Mouse (Mus musculus) MEL (cell line): ENCODE measurements at regions not wholly inside any gene's neighbourhood (a gene's known extent, or its start where the extent isn't known, plus 50 kb on each side); places are given as distances from the start of the nearest gene placed in this dataset.

Experiments
- CHD1 ChIP-seq: IDR thresholded peaks from 2 replicates; pipeline ENCODE4 v1.6.1; 2012; ENCODE audit warnings: low read depth, mild to moderate bottlenecking, inconsistent platforms, low read length, improper control_type of control experiment
- CTCF ChIP-seq, 3 experiments: IDR thresholded peaks in 2 of 3; conservative IDR thresholded peaks in 1 of 3; 2 replicates each; pipeline ENCODE4 v1.5.1; 2011 to 2012; ENCODE audit warnings: low read length in 3 of 3, low read depth in 2 of 3, mild to moderate bottlenecking in 2 of 3, improper control_type of control experiment in 1 of 3, inconsistent platforms in 1 of 3, mixed read lengths in 1 of 3, moderate library complexity in 1 of 3; ENCODE audit not compliant: control insufficient read depth in 1 of 3, insufficient read depth in 1 of 3, poor library complexity in 1 of 3, severe bottlenecking in 1 of 3
- E2F4 ChIP-seq: IDR thresholded peaks from 2 replicates; pipeline ENCODE4 v1.6.1; 2011; ENCODE audit warnings: low read depth, low read length, improper control_type of control experiment, borderline replicate concordance
- EP300 ChIP-seq, 2 experiments: IDR thresholded peaks; 2 replicates each; pipeline ENCODE4 v1.6.1; 2011; ENCODE audit warnings: improper control_type of control experiment in 2 of 2, low read length in 2 of 2, low read depth in 1 of 2, mild to moderate bottlenecking in 1 of 2
- ETS1 ChIP-seq: IDR thresholded peaks from 2 replicates; pipeline ENCODE4 v1.6.1; 2012; ENCODE audit warnings: low read depth, mild to moderate bottlenecking, inconsistent platforms, low read length, improper control_type of control experiment, moderate library complexity
- GATA1 ChIP-seq: IDR thresholded peaks from 2 replicates; pipeline ENCODE4 v1.6.1; 2011; ENCODE audit warnings: low read depth, low read length, improper control_type of control experiment
- HCFC1 ChIP-seq: IDR thresholded peaks from 2 replicates; pipeline ENCODE4 v1.6.1; 2012; ENCODE audit warnings: low read depth, mild to moderate bottlenecking, inconsistent platforms, low read length, improper control_type of control experiment, moderate library complexity
- MEF2A ChIP-seq: IDR thresholded peaks from 2 replicates; pipeline ENCODE4 v1.6.1; 2014; ENCODE audit warnings: low read depth, mild to moderate bottlenecking, inconsistent platforms, low read length, improper control_type of control experiment; ENCODE audit not compliant: poor library complexity, insufficient replicate concordance, severe bottlenecking; ENCODE audit errors: extremely low read depth
- NELFE ChIP-seq: IDR thresholded peaks from 2 replicates; pipeline ENCODE4 v1.6.1; 2011; ENCODE audit warnings: low read depth, low read length, improper control_type of control experiment
- POLR2A ChIP-seq, 2 experiments: IDR thresholded peaks; 2 replicates each; pipeline ENCODE4 v1.6.1; 2011 to 2012; ENCODE audit warnings: low read length in 2 of 2, mild to moderate bottlenecking in 2 of 2, control low read depth in 1 of 2, improper control_type of control experiment in 1 of 2, low read depth in 1 of 2, moderate library complexity in 1 of 2; ENCODE audit not compliant: control insufficient read depth in 1 of 2, insufficient read depth in 1 of 2, poor library complexity in 1 of 2
- TAL1 ChIP-seq: IDR thresholded peaks from 2 replicates; pipeline ENCODE4 v1.6.1; 2012; ENCODE audit warnings: mild to moderate bottlenecking, inconsistent platforms, low read length, moderate library complexity, mixed read lengths
- TCF12 ChIP-seq: IDR thresholded peaks from 2 replicates; pipeline ENCODE4 v1.6.1; 2014; ENCODE audit warnings: low read depth, mild to moderate bottlenecking, inconsistent platforms, low read length, improper control_type of control experiment, moderate library complexity
- UBTF ChIP-seq: IDR thresholded peaks from 2 replicates; pipeline ENCODE4 v1.6.1; 2012; ENCODE audit warnings: low read depth, mild to moderate bottlenecking, inconsistent platforms, low read length, improper control_type of control experiment, moderate library complexity, borderline replicate concordance; ENCODE audit not compliant: insufficient read depth
- ZNF384 ChIP-seq: IDR thresholded peaks from 2 replicates; pipeline ENCODE4 v1.6.1; 2012; ENCODE audit warnings: low read depth, mild to moderate bottlenecking, inconsistent platforms, low read length, improper control_type of control experiment

DNA sequence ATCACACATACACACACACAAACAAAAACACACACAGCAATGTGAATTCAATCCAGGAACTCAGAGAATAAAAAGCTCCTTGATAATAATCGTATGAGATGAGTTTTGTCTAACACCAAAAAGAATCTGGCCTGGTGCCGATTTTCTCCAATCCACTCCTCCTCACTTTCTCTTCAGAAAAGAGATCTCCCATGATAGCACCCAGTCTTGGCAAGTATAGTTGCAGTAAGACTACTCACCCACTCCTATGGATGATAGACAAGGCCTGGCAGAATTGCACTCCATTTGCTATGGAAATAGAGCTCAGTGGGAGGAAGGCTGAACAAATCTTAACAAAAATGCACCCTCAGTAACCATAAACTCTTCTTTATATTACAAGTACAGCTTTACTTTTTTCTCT is 57.0 kb upstream of the Gm773 start:
- TF ChIP-seq CTCF (IDR thresholded peaks at IDR 0.05 in 2 of 3, conservative IDR thresholded peaks at IDR 0.05 in 1 of 3; ENCODE audit: control insufficient read depth in 1 of 3, insufficient read depth in 1 of 3, low read depth in 2 of 3, low read length in 3 of 3, poor library complexity in 1 of 3, severe bottlenecking in 1 of 3) (no peak), GATA1 (no peak), TCF12 (no peak), MEF2A (no peak), E2F4 (no peak), CHD1 (no peak), EP300 (IDR thresholded peaks at IDR 0.05; ENCODE audit: low read depth in 1 of 2, low read length in 2 of 2) (no peak), ETS1 (no peak), UBTF (no peak), POLR2A (IDR thresholded peaks at IDR 0.05; ENCODE audit: control insufficient read depth in 1 of 2, insufficient read depth in 1 of 2, low read depth in 1 of 2, low read length in 2 of 2, poor library complexity in 1 of 2) (no peak), HCFC1 (no peak), NELFE (no peak), ZNF384 (no peak), TAL1 (no peak)
